Mouse (Mus musculus) cerebellum, adult 11-12 months (tissue): Measurements from ENCODE around the gene Jag2.
A peak's percentile ranks its signal among the peaks of the same experiment; 100 is the strongest.

Experiments used
- DNase-seq: peaks from one replicate; pipeline ENCODE4 v3.0.0; 2022

Gene Jag2

DNA sequence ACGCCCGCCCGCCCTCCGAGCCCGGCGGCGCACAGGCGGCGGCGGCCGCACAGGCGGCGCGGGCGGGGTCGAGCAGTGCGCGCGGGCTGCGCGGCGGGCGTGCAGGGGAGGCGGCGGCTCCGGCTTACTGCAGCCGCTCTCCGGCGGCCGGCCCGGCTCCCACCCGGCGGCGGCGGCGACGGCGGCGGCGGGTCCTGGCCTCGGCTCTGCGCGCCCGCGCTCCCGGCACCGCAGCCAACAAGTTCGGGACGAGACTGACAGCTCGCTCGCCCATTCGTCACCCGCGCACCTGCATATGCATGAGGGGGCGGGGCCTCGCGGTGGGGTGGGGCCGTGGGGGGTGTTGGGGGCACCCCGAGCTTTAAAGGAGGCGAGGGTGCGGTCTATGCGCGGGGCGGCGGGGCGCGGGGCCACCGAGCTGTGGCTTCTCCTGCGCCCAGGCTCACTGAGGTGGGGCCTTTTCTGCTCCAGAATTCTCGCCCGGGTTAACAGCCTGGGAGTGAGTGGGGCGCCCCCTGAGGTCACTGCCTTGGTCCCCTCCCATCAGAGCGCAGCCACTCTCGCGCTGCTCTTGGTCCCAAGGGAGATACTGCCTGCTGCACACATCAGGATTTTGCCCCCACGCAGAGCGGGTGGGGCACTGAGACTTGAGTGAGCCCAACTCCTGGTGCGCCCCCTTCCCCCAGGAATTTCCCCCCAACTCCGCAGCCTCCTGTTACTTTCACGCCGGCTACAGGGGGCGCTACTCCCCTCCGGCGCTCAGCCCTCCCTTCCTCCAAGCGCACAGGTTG lies at the start of gene Jag2:
Jag2 (minus strand) TSS at position 215 of the 791 bp plus-strand sequence.
- peak; percentile 63 for DNase-seq

- no peak for DNase-seq
Observed at GRCm38 (mm10) chr12:112977156-112977555, 47.6 kb upstream of the Jag2 start.

- peak; percentile 93 for DNase-seq
Observed at GRCm38 (mm10) chr12:112976371-112977073, 46.9 kb upstream of the Jag2 start, which contains the start of gene Btbd6. Gene Btbd6 (plus strand): TSS chr12:112976482.

DNA sequence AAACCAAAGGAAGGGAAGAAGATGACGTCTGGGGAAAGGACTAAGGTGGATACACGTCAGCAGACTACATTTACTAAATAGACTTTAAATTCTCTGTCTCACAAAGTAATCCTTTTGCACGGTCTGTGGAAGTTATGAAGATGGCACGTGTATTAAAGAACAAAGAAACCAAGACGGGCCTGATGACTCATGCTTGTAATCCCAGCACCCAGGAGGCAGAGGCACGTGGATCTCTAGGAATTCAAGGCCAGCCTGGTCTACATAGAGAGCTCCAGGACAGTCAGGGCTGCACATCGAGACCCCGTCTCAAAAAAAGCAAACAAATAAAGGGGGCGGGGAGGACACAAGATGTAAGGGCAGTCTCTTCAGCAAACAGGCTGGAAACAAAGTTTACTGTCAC lies 45.2 kb upstream of the Jag2 start:
- DNase-seq = peak; percentile 9

DNA sequence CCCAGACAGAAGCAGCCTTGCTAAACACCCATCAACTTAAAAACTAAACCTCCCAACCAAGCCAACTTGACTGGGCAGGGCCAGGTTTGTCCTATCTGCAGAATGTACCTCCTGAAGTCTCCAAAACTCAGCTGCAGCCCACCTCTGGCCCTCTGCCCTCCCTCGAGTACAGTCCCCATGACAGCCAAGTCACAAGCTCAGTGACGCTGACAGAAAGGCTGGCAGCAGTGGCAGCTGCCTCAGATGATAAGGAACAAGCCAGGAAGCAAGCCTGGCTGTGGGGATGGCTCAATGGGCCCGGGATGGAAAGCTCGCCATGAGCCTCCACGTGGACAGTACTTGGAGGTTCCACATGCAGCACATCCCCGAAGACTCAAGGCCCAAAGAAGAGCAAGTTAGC lies 40.0 kb upstream of the Jag2 start:
- DNase-seq = peak; percentile 11

DNA sequence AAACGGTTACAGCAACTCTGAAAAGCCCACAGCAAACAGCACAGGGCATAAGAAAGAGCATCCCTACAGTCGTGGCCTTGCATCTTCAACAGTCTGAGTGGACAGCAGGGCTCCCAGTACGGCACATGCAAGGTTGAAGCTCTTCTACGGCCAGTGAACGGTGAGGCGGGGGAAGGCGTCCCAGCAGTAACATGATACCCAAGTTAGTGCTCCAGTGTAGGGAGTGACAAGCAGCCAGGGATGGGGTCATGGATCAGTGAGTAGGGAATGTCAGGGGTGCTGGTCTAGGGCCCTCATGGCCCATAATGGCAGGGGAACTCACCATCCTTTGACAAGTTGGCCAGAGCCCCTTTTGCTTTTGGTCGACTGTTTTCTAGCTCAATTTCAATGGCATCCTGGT lies 39.4 kb upstream of the Jag2 start:
- DNase-seq = no peak

GRCm38 (mm10) chr12:112965783-112966182 lies 36.2 kb upstream of the Jag2 start:
- no peak for DNase-seq

DNA sequence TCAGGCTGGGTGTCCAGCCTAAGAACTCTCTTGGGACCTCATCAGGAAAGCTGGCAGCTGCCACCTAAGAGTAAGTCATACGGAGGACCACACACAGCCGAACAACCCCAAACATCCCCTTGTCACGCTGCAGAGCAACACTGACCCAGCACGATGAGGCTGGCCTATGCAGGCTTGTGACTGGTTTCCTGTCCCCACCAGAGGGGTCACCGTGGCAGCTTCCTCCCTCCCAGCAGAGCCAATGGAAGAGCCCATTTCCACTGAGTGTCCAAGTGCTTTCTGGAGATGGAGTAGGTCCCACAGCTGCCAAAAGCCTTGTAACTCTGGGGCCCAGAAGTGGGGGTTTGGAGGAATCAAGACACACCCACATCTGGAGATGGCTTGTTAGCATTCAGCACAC lies 32.3 kb upstream of the Jag2 start:
- DNase-seq = no peak

GRCm38 (mm10) chr12:112961428-112961827 lies 31.9 kb upstream of the Jag2 start:
- peak; percentile 84 for DNase-seq

- DNase-seq = no peak
Observed at GRCm38 (mm10) chr12:112959421-112959820, 29.8 kb upstream of the Jag2 start.

GRCm38 (mm10) chr12:112958303-112958702 lies 28.7 kb upstream of the Jag2 start:
- DNase-seq = no peak

GRCm38 (mm10) chr12:112955800-112956199 lies 26.2 kb upstream of the Jag2 start:
- DNase-seq = peak; percentile 78

DNA sequence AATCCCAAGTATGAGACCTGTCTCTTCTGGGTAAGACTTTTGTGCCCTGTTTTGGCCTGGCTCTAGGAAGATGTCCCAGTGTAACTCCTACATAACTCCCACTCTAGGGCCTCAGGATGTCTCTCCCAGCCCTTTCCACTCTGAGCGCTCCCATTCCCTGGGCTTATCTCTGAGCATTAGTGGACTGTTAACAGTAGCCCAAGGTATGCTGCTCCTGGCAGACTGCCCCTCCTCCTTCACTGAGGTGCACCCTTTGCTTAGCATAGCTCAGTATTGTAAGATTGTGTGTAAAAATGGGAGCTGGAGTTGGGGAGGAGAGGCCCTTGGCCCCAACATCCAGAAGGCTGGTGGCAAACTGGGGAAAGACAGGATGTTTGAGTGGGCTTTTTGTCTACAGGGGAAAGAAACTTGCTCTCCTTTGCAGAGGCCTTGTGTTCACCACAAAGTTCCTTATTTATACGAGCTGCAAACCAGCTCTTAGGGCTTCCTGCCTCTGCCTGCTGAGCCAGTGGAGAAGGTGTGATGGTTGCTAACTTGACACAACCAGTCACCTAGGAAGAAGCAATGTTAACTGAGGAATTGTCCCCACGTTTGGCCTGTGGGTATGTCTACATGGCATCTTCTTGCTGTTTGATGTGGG lies 23.5 kb upstream of the Jag2 start:
- DNase-seq = peak; percentile 38

DNA sequence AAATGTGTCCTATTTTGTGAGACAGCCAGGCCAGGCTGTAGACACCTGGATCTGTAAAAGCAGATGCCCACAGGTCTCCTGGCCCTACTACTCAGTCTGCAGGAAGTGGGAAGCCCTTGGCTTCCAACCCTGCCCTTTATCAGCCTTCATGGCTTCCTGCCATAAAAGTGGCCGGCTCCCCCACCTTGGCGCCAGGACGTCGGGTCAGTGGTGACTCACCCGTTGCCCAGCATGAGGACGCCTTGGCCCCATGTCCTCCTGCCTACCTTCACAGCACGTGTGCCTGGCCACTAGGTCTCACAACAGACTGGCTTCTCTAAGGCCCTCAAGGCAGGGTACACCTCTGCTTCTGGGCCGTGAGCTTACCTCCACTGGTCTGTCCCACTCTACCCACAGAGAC lies 22.9 kb upstream of the Jag2 start:
- DNase-seq = peak; percentile 68

DNA sequence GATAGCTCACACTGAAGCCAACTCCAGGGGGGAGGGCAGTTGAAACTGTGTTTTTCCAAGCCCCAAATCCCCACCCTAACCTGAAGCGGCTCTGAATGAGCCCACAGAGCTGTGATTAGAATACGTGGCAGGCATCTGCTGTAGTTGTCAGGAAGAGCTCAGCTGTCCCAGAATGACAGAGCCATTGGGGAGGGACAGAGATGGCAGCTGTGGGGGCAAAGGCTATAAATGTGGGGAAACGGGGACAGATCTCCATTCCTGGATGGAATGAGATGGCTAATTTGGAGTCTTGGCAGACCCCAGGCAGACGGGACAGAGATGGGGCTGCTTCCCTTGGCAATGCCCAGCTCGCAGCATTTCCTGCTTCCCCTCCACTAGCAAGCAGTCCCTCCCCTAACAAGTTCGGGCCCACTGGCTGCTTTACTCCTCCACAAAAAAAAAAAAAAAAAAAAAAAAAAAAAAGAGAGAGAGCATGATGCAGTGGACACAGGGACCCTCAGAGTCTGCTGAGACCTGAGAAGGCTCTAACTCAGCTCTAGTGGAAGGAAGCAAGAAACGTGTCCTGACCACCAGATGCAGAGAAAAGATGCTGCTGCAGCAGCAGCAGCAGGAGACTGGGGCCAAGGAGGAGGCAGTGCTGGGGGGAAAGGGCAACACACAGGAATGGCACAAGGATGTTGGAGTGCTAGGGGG lies 21.7 kb upstream of the Jag2 start:
- peak; percentile 45 for DNase-seq

DNA sequence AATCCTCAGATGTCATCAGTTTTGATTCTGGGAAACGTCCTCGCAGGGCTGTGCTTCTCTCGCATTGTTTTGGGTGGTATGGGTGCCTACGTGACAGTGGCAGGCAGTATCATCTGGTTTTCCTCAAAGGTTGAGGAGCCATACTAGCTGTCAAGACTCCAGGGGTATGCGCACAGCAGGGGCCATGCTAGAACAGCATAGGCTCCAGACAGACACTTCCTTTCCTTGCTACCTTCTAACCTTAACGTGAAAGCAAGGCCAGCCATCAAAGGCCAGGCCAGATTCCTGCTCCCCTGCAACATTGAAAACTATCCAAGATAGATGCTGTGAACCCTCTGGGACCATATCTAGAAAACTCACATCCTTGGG lies 21.2 kb upstream of the Jag2 start:
- DNase-seq = no peak

DNA sequence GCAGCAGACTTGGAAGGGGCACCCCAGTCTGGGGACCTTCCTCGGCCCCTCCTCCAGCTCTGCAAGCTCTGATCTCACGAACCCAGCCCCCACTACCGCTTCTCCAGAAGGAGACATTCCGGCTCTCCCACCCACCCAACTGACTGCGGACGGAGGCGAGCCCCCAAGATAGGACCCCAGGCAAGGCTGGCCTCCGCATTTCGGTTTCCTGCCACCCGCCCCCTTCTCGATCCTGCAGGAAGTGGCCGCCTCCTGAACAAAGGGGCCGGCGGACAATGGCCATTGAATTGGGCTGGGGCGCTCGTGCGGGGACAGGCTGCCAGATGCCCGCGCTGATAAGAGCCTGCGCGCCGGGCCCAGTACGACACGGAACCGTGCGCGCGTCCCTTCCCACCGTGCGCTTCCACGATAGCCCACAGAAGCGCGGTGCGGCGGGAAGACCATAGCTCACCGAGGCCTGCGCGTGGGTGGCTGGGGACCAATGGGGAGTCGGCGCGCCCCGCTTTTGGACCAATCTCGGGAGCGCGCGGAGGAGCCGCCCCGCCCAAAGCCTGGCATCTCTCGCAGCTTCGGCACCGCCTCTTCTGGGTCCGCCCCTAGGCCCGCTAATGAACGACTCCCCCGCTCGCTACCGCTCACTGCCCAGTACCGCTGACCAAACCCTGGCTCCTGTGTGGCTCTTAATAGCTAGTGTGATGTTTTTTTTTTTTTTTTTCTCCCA lies 20.6 kb upstream of the Jag2 start:
- peak; percentile 95 for DNase-seq

GRCm38 (mm10) chr12:112947307-112947706 lies 17.7 kb upstream of the Jag2 start:
- no peak for DNase-seq

DNA sequence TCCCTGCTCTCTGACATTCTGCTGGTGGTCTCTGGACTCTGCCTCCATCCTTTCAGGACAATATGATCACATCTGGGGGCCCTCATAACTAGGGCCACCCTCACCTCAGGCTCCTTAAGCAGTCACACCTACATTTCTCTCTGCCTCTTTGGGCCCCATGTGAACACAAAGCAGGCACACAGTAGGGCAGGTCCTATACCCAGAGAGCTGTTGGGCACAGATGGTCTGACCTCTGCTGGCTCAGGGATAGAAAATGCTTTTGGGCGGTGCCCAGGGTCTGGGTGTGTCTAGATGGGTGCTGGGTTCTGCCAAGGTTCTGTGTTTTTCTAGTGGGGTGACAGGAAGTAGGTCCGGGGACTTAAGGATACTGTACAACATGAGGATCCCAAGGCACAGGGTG lies 14.1 kb upstream of the Jag2 start:
- no peak for DNase-seq

- peak; percentile 74 for DNase-seq
Observed at GRCm38 (mm10) chr12:112941776-112942713, 12.5 kb upstream of the Jag2 start, which contains the start of gene Nudt14. Gene Nudt14 (minus strand): TSS chr12:112942124.

- peak; percentile 76 for DNase-seq
Observed at GRCm38 (mm10) chr12:112941156-112941775, 11.7 kb upstream of the Jag2 start.
